Mouse (Mus musculus): Measurements from ENCODE around the gene Clec16a.

- no peak for TF ChIP-seq CTCF (conservative IDR thresholded peaks at IDR 0.05; ENCODE audit: insufficient read depth, insufficient read length, low read depth, low read length)
- no peak for TF ChIP-seq POLR2A (IDR thresholded peaks at IDR 0.05; ENCODE audit: low read depth, low read length)
Measured at GRCm38 (mm10) chr16:10781862-10782371, 236.8 kb downstream of the Clec16a start.

Data from kidney, adult 2 months (tissue).